Mouse (Mus musculus): ENCODE measurements around the gene Tmem239. TPM values are rescaled to one million over a fixed set of nuclear protein-coding genes. Genes with fewer than 3 reads are reported as not detected.

Tmem239 gene
- polyA plus RNA-seq, 1 experiment from 2014 or later, result not detected

DNA sequence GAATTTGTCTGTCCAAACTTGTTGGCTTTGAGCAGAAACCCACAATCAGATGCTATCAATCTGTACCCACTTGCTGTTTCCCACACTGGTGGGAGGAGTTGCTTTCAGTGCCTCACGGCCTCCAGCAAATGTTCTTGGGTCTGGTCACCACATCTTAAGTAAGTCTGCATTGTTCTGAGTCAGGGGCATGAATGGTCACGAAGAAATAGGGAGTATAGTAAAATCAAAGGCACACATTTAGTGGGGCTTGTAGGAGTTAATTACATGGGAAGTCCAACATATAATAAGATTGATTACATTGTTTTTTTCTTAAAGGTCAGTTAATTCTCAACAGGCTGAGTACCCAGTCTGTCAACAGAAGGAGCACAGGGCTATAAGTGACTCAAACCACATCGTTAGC, 23.1 kb upstream of the Tmem239 start:
- H3K4me3 ChIP-seq (ENCODE audit: low read depth, low read length), result no peak overlapping the region
- no peak for DNase-seq (ENCODE audit: low spot score)
- H3K36me3 ChIP-seq (ENCODE audit: control insufficient read depth, insufficient read depth, low read length), result no peaks in the 10 kb centered on the region
- peaks cover 3% of the 10 kb centered on the region; the same call in 1 of the 2 replicates for H3K9me3 ChIP-seq (ENCODE audit: control insufficient read depth, low read length)
- whole genome bisulfite sequencing, result 61% methylated on average over 3 of the region's 3 CpGs
- no peak overlapping the region for H3K9ac ChIP-seq (ENCODE audit: low read length)
- no peaks in the 10 kb centered on the region for H3K27me3 ChIP-seq (replicated peaks; ENCODE audit: control insufficient read depth, insufficient read depth, low read length)
- H3K4me2 ChIP-seq (ENCODE audit: low read length), result no peak overlapping the region
- H3K27ac ChIP-seq (ENCODE audit: low read depth), result no peak overlapping the region
- no peaks in the 10 kb centered on the region for H3K4me1 ChIP-seq (replicated peaks; ENCODE audit: control insufficient read depth, insufficient read depth, low read length)
- ATAC-seq (replicated peaks; ENCODE audit: low FRiP score, low TSS enrichment, low read depth), result no peak

GRCm38 (mm10) chr2:130383895-130384294, 22.4 kb upstream of the Tmem239 start:
- ATAC-seq (replicated peaks; ENCODE audit: low FRiP score, low TSS enrichment, low read depth) (no peak), DNase-seq (ENCODE audit: low spot score) (no peak)
- 74% methylated on average over 6 of the region's 6 CpGs for WGBS

GRCm38 (mm10) chr2:130386212-130386611, 20.1 kb upstream of the Tmem239 start:
- no peak overlapping the region for H3K4me3 ChIP-seq (ENCODE audit: low read depth, low read length)
- no peak overlapping the region for H3K4me2 ChIP-seq (ENCODE audit: low read length)
- ATAC-seq (replicated peaks; ENCODE audit: low FRiP score, low TSS enrichment, low read depth) (no peak), DNase-seq (ENCODE audit: low spot score) (no peak)
- no peaks in the 10 kb centered on the region for H3K27me3 ChIP-seq (replicated peaks; ENCODE audit: control insufficient read depth, insufficient read depth, low read length)
- no peaks in the 10 kb centered on the region for H3K4me1 ChIP-seq (replicated peaks; ENCODE audit: control insufficient read depth, insufficient read depth, low read length)
- H3K36me3 ChIP-seq (ENCODE audit: control insufficient read depth, insufficient read depth, low read length), result peaks cover 7% of the 10 kb centered on the region
- H3K9ac ChIP-seq (ENCODE audit: low read length), result no peak overlapping the region
- H3K9me3 ChIP-seq (ENCODE audit: control insufficient read depth, low read length), result peaks cover 3% of the 10 kb centered on the region; the same call in 1 of the 2 replicates
- WGBS, result 92% methylated on average over 1 of the region's 1 CpGs
- H3K27ac ChIP-seq (ENCODE audit: low read depth), result no peak overlapping the region

More at GRCm38 (mm10) chr2:130383895-130384294, 22.4 kb upstream of the Tmem239 start:
- Histone ChIP-seq H3K4me2 (ENCODE audit: low read length) (no peak overlapping the region), H3K9ac (ENCODE audit: low read length) (no peak overlapping the region), H3K27ac (ENCODE audit: low read depth) (no peak overlapping the region), H3K4me3 (ENCODE audit: low read depth, low read length) (no peak overlapping the region), H3K4me1 (replicated peaks; ENCODE audit: control insufficient read depth, insufficient read depth, low read length) (no peaks in the 10 kb centered on the region), H3K27me3 (replicated peaks; ENCODE audit: control insufficient read depth, insufficient read depth, low read length) (no peaks in the 10 kb centered on the region), H3K9me3 (ENCODE audit: control insufficient read depth, low read length) (peaks cover 3% of the 10 kb centered on the region; the same call in 1 of the 2 replicates), H3K36me3 (ENCODE audit: control insufficient read depth, insufficient read depth, low read length) (no peaks in the 10 kb centered on the region)

- Histone ChIP-seq H3K36me3 (ENCODE audit: control insufficient read depth, insufficient read depth, low read length) (peaks cover 23% of the 10 kb centered on the region), H3K27me3 (replicated peaks; ENCODE audit: control insufficient read depth, insufficient read depth, low read length) (no peaks in the 10 kb centered on the region), H3K27ac (ENCODE audit: low read depth) (no peak overlapping the region), H3K4me3 (ENCODE audit: low read depth, low read length) (no peak overlapping the region), H3K9me3 (ENCODE audit: control insufficient read depth, low read length) (peaks cover 3% of the 10 kb centered on the region; the same call in 1 of the 2 replicates), H3K4me1 (replicated peaks; ENCODE audit: control insufficient read depth, insufficient read depth, low read length) (no peaks in the 10 kb centered on the region), H3K4me2 (ENCODE audit: low read length) (no peak overlapping the region), H3K9ac (ENCODE audit: low read length) (no peak overlapping the region)
- DNase-seq (ENCODE audit: low spot score) (no peak), ATAC-seq (replicated peaks; ENCODE audit: low FRiP score, low TSS enrichment, low read depth) (no peak)
- 77% methylated on average over 2 of the region's 2 CpGs for WGBS
Measured at GRCm38 (mm10) chr2:130388796-130389195, 17.5 kb upstream of the Tmem239 start.

DNA sequence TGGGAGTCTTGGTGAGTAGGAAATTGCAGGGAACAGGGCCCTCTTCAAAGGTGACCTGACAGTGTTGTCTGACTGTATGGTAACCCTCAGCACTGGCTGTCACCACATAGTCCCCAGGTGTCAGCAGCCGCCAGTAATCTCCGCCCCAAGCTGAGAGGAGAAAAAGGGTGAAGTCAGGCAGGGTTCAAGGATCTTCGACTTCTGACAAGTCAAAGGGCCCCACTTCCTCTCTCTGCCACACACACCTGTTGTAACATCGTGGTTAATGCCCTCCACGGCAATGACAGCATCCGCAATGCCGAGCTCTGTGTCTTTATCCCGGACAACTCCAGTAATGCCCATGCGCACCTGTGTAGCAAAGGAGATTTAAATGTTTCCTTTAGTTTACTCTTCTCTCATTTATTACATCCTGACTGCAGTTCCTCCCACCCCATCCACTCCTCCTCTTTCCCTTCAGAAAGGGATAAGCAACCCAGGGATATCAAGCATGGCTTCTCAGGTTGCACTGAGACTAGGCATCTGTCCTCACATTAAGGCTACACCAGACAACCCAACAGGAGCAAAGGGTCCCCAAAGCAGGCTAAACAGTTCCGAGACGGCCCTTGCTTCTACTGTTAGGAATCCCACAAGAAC, 15.2 kb upstream of the Tmem239 start:
- Histone ChIP-seq H3K9ac (ENCODE audit: low read length) (no peak overlapping the region), H3K27ac (ENCODE audit: low read depth) (no peak overlapping the region), H3K4me1 (replicated peaks; ENCODE audit: control insufficient read depth, insufficient read depth, low read length) (no peaks in the 10 kb centered on the region), H3K4me3 (ENCODE audit: low read depth, low read length) (no peak overlapping the region), H3K9me3 (ENCODE audit: control insufficient read depth, low read length) (no peaks in the 10 kb centered on the region), H3K36me3 (ENCODE audit: control insufficient read depth, insufficient read depth, low read length) (peaks cover 36% of the 10 kb centered on the region), H3K27me3 (replicated peaks; ENCODE audit: control insufficient read depth, insufficient read depth, low read length) (no peaks in the 10 kb centered on the region), H3K4me2 (ENCODE audit: low read length) (no peak overlapping the region)
- 81% methylated on average over 11 of the region's 11 CpGs for WGBS
- no peak for DNase-seq (ENCODE audit: low spot score)
- ATAC-seq (replicated peaks; ENCODE audit: low FRiP score, low TSS enrichment, low read depth), result no peak

DNA sequence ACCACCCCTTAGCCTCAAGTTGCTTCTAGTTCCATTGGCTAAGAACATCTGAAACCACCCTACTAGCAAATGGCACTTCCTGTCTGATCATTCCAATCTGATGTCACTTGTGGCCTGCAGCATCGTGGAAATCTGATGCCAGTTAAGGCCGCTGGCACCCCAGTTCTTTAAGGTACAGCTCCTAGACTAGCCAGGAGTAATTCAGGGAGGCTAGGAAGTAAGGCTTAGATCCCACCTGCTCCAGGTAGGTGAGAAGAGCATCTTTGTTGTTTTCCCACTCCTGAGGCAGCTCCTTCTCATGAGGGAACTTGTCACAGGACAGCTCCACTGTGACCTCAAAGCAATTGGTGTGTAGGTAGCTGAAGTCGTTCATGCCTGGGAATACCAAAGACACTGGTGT, 13.4 kb upstream of the Tmem239 start:
- Histone ChIP-seq H3K4me2 (ENCODE audit: low read length) (no peak overlapping the region), H3K4me1 (replicated peaks; ENCODE audit: control insufficient read depth, insufficient read depth, low read length) (peaks cover 7% of the 10 kb centered on the region; the same call in 1 of the 2 replicates), H3K27me3 (replicated peaks; ENCODE audit: control insufficient read depth, insufficient read depth, low read length) (no peaks in the 10 kb centered on the region), H3K4me3 (ENCODE audit: low read depth, low read length) (no peak overlapping the region), H3K9me3 (ENCODE audit: control insufficient read depth, low read length) (no peaks in the 10 kb centered on the region), H3K9ac (ENCODE audit: low read length) (no peak overlapping the region), H3K36me3 (ENCODE audit: control insufficient read depth, insufficient read depth, low read length) (peaks cover 36% of the 10 kb centered on the region), H3K27ac (ENCODE audit: low read depth) (no peak overlapping the region)
- no peak for ATAC-seq (replicated peaks; ENCODE audit: low FRiP score, low TSS enrichment, low read depth)
- no peak for DNase-seq (ENCODE audit: low spot score)
- WGBS, result 85% methylated on average over 3 of the region's 3 CpGs

DNA sequence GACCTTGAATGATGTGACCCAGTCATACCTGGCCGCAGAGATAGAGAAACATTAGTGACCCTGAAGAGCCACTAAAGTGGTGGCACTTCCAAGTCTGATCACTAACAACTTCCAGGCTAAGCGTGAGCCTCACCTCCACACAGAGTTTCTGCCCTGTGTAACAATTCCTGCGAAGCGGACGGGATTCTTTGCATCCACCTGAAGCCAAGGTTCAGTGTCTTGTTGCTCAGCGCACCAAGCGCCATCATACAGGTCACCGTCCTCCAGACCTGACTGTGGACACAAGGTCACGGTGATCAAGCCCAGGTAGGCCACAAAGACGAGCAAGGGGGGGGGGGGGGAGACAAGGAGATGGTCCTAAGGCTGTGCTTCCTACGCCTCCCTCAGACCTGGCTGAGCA, 10.6 kb upstream of the Tmem239 start:
- Histone ChIP-seq H3K9me3 (ENCODE audit: control insufficient read depth, low read length) (no peaks in the 10 kb centered on the region), H3K27ac (ENCODE audit: low read depth) (no peak overlapping the region), H3K4me2 (ENCODE audit: low read length) (no peak overlapping the region), H3K36me3 (ENCODE audit: control insufficient read depth, insufficient read depth, low read length) (peaks cover 32% of the 10 kb centered on the region), H3K4me1 (replicated peaks; ENCODE audit: control insufficient read depth, insufficient read depth, low read length) (peaks cover 9% of the 10 kb centered on the region; the same call in 1 of the 2 replicates), H3K27me3 (replicated peaks; ENCODE audit: control insufficient read depth, insufficient read depth, low read length) (no peaks in the 10 kb centered on the region; the same call in 1 of the 2 replicates), H3K9ac (ENCODE audit: low read length) (no peak overlapping the region), H3K4me3 (ENCODE audit: low read depth, low read length) (no peak overlapping the region)
- 96% methylated on average over 11 of the region's 11 CpGs for WGBS
- ATAC-seq (replicated peaks; ENCODE audit: low FRiP score, low TSS enrichment, low read depth) (no peak), DNase-seq (ENCODE audit: low spot score) (no peak)

DNA sequence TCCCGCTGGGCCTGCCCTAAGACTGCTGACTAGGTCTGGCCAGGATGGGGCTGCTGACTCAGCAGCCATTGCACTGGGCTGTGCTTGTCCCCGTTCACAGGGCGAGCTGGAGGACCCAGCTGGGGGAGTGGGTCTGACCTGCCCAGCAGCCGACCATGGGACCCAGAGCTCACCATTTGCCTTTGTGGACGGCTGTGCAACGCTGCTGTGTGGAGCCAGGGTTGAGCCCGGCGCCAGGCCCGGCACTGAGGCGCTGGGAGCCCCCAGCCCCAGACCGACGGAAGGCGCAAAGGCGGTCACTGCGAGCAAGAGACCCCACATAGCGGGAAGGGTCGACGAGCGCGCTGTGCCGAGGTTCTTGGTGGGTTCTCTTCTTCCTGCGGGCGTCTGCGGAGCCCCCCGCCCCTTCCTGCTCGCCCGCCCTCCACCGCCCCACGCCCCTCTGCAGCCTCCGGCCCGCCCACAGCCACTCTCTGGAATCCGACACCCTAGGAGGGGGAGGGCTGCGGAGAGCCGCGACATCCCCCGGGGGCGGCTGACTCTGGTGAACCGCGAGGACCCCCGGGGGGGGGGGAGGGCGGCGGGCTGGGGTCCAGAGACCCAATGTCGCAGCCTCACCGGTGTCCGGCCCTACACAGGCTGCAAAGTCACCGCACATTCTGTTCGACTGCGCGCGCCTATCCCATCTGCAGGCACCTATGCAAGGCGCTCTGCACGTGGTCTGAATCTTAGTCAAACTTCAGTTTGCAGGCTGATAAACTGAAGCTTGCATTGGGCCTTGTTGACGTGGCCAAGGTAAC, 8.9 kb upstream of the Tmem239 start, which contains the start of gene Cpxm1:
Cpxm1 (minus strand) TSS at position 389 of the 800 bp plus-strand sequence.
- H3K9ac ChIP-seq (ENCODE audit: low read length), result peak within 1 kb of the TSS; percentile 60
- peak within 1 kb of the TSS; percentile 24; the same call in 1 of the 2 replicates for H3K27ac ChIP-seq (ENCODE audit: low read depth)
- peaks cover 27% of the 10 kb centered on the region for H3K36me3 ChIP-seq (ENCODE audit: control insufficient read depth, insufficient read depth, low read length)
- peak within 1 kb of the TSS; percentile 81 for H3K4me2 ChIP-seq (ENCODE audit: low read length)
- peak within 1 kb of the TSS; percentile 61 for H3K4me3 ChIP-seq (ENCODE audit: low read depth, low read length)
- ATAC-seq (replicated peaks; ENCODE audit: low FRiP score, low TSS enrichment, low read depth) (peak; percentile 93), DNase-seq (ENCODE audit: low spot score) (peak; percentile 87)
- WGBS, result under 1% methylated on average over 43 of the region's 53 CpGs
- peaks cover 9% of the 10 kb centered on the region; the same call in 1 of the 2 replicates for H3K4me1 ChIP-seq (replicated peaks; ENCODE audit: control insufficient read depth, insufficient read depth, low read length)
- no peaks in the 10 kb centered on the region; the same call in 1 of the 2 replicates for H3K27me3 ChIP-seq (replicated peaks; ENCODE audit: control insufficient read depth, insufficient read depth, low read length)
- no peaks in the 10 kb centered on the region for H3K9me3 ChIP-seq (ENCODE audit: control insufficient read depth, low read length)

All from intestine, embryonic 14.5 days (tissue).